Mouse (Mus musculus) CD8-positive naive resting alpha-beta T cell, adult 2 months (primary cell): ENCODE measurements at regions not wholly inside any gene's neighbourhood (a gene's known extent, or its start where the extent isn't known, plus 50 kb on each side); places are given as distances from the start of the nearest gene placed in this dataset.

Experiments
- DNase-seq, 2 experiments: peaks; one replicate each; pipeline ENCODE4 v3.0.0; 2022; ENCODE audit warnings: low read depth in 2 of 2, low spot score in 2 of 2

GRCm38 (mm10) chr1:143886014-143886413, 108.9 kb downstream of the Uchl5 start:
- DNase-seq: no peak

- DNase-seq: no peak
These were observed 104.1 kb downstream of the Uchl5 start for GRCm38 (mm10) chr1:143881192-143881591.

- no peak for DNase-seq
These were observed 102.5 kb downstream of the Uchl5 start for GRCm38 (mm10) chr1:143879622-143880021.

DNA sequence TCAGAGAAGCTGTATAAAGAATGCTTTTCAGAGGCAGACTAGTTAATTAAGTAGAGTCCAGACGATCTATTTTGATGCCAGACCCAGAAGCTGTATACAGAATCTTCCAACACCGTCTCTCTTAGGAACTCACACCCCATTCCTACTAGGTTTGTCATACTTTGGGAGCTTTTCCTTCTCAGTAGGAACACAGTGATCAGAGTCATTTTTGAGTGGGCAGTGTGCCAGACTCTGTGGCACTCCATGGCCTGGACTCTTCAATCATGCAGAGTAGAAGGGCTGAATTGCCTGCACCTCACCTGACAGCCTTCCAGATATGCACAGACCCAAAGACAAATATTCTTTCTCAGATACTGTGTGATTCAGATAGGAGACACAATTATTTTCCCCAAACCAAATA, 101.2 kb downstream of the Uchl5 start:
- DNase-seq: no peak

DNA sequence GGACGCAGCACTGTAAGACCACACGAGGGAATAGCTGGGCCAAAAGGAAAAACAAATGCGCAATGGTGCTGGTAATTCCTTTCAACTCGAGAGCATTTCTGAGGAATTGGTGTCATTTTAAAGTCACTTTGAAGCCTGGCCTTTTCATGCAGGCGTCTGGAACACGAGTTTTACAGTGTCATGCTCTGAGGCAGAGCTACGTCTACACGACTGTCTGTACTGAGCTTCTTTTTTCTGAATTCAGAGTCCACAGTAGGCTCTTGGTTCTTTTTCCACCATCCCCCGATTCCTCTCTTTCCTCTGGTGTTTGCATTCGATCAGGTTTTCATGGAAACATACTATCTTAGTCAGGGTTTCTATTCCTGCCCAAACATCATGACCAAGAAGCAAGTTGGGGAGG, 83.2 kb downstream of the Uchl5 start:
- DNase-seq: no peak

- DNase-seq: no peak
These were observed 81.5 kb downstream of the Uchl5 start for GRCm38 (mm10) chr1:143858532-143858931.
